Mouse (Mus musculus): ENCODE measurements around the gene Tlr4. TPM values are rescaled to one million over a fixed set of nuclear protein-coding genes. Genes with fewer than 3 reads are reported as not detected.

Gene Tlr4
- 1.1 and 1.2 TPM in 2 replicates for polyA plus RNA-seq (2014; fragmentation: Nextera tagmentation; extraction: Ambion mirVana)

GRCm38 (mm10) chr4:66827463-66828162 lies at the start of gene Tlr4:
Tlr4 (plus strand) TSS chr4:66827584.
- Histone ChIP-seq H3K4me1 (replicated peaks; ENCODE audit: control insufficient read depth, insufficient read depth, low read length) (no peaks in the 10 kb centered on the region), H3K9ac (no peak within 1 kb of the TSS), H3K27ac (no peak within 1 kb of the TSS), H3K9me3 (ENCODE audit: control insufficient read depth, low read length) (no peaks in the 10 kb centered on the region), H3K27me3 (ENCODE audit: control insufficient read depth, insufficient read depth, low read length) (no peaks in the 10 kb centered on the region), H3K36me3 (replicated peaks; ENCODE audit: control insufficient read depth, insufficient read depth) (no peaks in the 10 kb centered on the region), H3K4me3 (replicated peaks; ENCODE audit: low read length) (no peak within 1 kb of the TSS), H3K4me2 (replicated peaks) (no peak within 1 kb of the TSS; the same call in 1 of the 2 replicates)
- no peak for DNase-seq (ENCODE audit: low spot score)
- WGBS, result 79% methylated on average over 11 of the region's 11 CpGs
- ATAC-seq (ENCODE audit: low FRiP score), result no peak

GRCm38 (mm10) chr4:66794283-66794682 lies 33.1 kb upstream of the Tlr4 start:
- no peaks in the 10 kb centered on the region for H3K27me3 ChIP-seq (ENCODE audit: control insufficient read depth, insufficient read depth, low read length)
- ATAC-seq (ENCODE audit: low FRiP score), result no peak
- no peak overlapping the region for H3K4me2 ChIP-seq (replicated peaks)
- no peak overlapping the region for H3K4me3 ChIP-seq (replicated peaks; ENCODE audit: low read length)
- 91% methylated on average over 2 of the region's 2 CpGs for WGBS
- H3K9ac ChIP-seq, result no peak overlapping the region
- H3K9me3 ChIP-seq (ENCODE audit: control insufficient read depth, low read length), result no peaks in the 10 kb centered on the region
- no peaks in the 10 kb centered on the region for H3K36me3 ChIP-seq (replicated peaks; ENCODE audit: control insufficient read depth, insufficient read depth)
- H3K4me1 ChIP-seq (replicated peaks; ENCODE audit: control insufficient read depth, insufficient read depth, low read length), result no peaks in the 10 kb centered on the region
- no peak overlapping the region for H3K27ac ChIP-seq
- no peak for DNase-seq (ENCODE audit: low spot score)

GRCm38 (mm10) chr4:66796683-66797082 lies 30.7 kb upstream of the Tlr4 start:
- Histone ChIP-seq H3K27me3 (ENCODE audit: control insufficient read depth, insufficient read depth, low read length) (no peaks in the 10 kb centered on the region), H3K36me3 (replicated peaks; ENCODE audit: control insufficient read depth, insufficient read depth) (no peaks in the 10 kb centered on the region), H3K27ac (no peak overlapping the region), H3K9ac (no peak overlapping the region), H3K4me2 (replicated peaks) (no peak overlapping the region), H3K4me1 (replicated peaks; ENCODE audit: control insufficient read depth, insufficient read depth, low read length) (no peaks in the 10 kb centered on the region), H3K9me3 (ENCODE audit: control insufficient read depth, low read length) (no peaks in the 10 kb centered on the region), H3K4me3 (replicated peaks; ENCODE audit: low read length) (no peak overlapping the region)
- ATAC-seq (ENCODE audit: low FRiP score), result no peak
- no peak for DNase-seq (ENCODE audit: low spot score)
- WGBS, result 99% methylated on average over 2 of the region's 2 CpGs

DNA sequence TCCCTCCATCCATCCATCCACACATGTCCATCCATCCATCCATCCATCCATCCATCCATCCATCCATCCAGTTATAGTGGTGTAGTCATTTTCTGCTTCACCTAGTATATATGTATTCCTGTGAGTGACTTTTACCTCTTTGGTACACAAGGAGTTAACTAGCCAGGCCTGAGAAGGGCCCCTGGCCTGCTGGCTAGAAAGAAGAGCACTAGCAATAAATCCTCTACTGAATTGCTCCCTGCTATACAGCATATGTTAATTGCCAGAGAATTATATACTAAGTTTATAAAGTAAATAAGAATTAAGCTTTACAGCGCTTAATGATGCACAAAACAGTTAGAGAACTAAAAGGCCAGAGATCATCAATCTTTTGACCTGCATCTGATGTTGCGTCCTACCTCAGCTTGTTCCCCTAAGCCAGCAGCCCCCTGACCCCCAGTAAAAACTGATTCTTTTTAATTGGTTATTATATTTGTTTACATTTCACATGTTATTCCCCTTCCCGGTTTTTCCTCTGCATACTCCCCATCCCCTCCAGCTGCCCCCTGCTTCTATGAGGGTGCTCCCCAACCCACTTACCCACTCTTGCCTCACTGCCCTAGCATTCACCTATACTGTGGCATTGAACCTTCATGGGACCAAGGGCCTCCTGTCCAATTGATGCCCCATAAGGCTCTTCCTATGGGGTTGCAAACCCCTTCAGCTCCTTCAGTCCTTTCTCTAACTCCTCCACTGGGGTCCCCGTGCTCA lies 22.7 kb upstream of the Tlr4 start:
- WGBS, result 83% methylated on average over 4 of the region's 4 CpGs
- H3K4me2 ChIP-seq (replicated peaks), result no peak overlapping the region
- H3K4me3 ChIP-seq (replicated peaks; ENCODE audit: low read length), result no peak overlapping the region
- H3K27ac ChIP-seq, result no peak overlapping the region
- H3K27me3 ChIP-seq (ENCODE audit: control insufficient read depth, insufficient read depth, low read length), result no peaks in the 10 kb centered on the region
- ATAC-seq (ENCODE audit: low FRiP score) (no peak), DNase-seq (ENCODE audit: low spot score) (no peak)
- no peaks in the 10 kb centered on the region for H3K4me1 ChIP-seq (replicated peaks; ENCODE audit: control insufficient read depth, insufficient read depth, low read length)
- H3K36me3 ChIP-seq (replicated peaks; ENCODE audit: control insufficient read depth, insufficient read depth), result no peaks in the 10 kb centered on the region
- no peak overlapping the region for H3K9ac ChIP-seq
- no peaks in the 10 kb centered on the region for H3K9me3 ChIP-seq (ENCODE audit: control insufficient read depth, low read length)

DNA sequence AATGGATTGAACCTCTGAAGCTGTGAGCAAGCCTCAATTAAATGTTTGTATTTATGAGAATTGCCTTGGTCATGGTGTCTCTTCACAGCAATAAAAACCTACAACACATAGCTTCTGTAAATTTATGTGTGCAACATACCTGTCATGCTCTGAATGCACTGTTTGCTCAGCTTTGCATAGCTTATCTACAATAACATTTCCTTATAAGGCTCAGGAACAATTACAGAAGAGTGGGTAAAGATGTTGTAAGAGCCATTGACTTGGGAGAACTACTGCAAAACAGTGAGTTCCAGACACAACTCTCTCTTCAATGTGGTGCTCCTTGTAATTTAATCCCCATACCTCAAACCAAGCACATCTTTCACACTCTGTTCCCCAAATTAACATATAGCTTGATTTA lies 21.6 kb upstream of the Tlr4 start:
- Histone ChIP-seq H3K36me3 (replicated peaks; ENCODE audit: control insufficient read depth, insufficient read depth) (no peaks in the 10 kb centered on the region), H3K9ac (no peak overlapping the region), H3K27ac (no peak overlapping the region), H3K4me2 (replicated peaks) (no peak overlapping the region), H3K9me3 (ENCODE audit: control insufficient read depth, low read length) (no peaks in the 10 kb centered on the region), H3K27me3 (ENCODE audit: control insufficient read depth, insufficient read depth, low read length) (no peaks in the 10 kb centered on the region), H3K4me1 (replicated peaks; ENCODE audit: control insufficient read depth, insufficient read depth, low read length) (no peaks in the 10 kb centered on the region), H3K4me3 (replicated peaks; ENCODE audit: low read length) (no peak overlapping the region)
- DNase-seq (ENCODE audit: low spot score), result no peak
- no peak for ATAC-seq (ENCODE audit: low FRiP score)

DNA sequence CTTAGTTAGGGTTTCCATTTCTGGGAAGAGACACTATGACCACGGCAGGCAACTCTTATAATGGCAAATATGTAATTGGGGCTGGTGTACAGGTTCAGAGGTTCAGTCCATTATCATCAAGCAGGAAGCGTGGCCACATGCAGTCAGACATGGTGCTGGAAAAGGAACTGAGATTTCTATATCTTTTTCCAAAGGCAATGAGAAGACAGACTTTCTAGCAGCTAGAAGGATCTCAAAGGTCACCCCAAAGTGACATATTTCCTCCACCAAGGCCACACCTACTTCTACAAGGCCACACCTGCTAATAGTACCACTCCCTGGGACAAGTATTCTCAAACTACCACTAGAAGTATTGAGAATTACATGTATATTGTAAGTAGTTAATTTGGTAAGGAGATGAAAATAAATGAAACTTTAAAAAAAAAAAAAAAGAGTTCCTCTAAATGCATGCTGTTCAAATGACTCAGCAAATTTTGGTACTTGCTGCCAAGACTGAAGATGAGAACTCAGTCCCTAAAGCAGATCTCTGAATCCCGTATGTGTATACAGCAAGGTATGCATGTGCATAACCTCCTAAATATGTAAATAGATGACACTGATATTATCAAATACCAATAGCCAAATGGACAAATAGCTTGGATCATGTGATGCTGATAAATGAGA lies 10.9 kb upstream of the Tlr4 start:
- Histone ChIP-seq H3K9me3 (ENCODE audit: control insufficient read depth, low read length) (no peaks in the 10 kb centered on the region), H3K4me3 (replicated peaks; ENCODE audit: low read length) (no peak overlapping the region), H3K36me3 (replicated peaks; ENCODE audit: control insufficient read depth, insufficient read depth) (no peaks in the 10 kb centered on the region), H3K9ac (no peak overlapping the region), H3K27me3 (ENCODE audit: control insufficient read depth, insufficient read depth, low read length) (no peaks in the 10 kb centered on the region), H3K4me2 (replicated peaks) (no peak overlapping the region), H3K27ac (no peak overlapping the region), H3K4me1 (replicated peaks; ENCODE audit: control insufficient read depth, insufficient read depth, low read length) (no peaks in the 10 kb centered on the region)
- ATAC-seq (ENCODE audit: low FRiP score) (no peak), DNase-seq (ENCODE audit: low spot score) (no peak)
- 89% methylated on average over 3 of the region's 3 CpGs for WGBS

DNA sequence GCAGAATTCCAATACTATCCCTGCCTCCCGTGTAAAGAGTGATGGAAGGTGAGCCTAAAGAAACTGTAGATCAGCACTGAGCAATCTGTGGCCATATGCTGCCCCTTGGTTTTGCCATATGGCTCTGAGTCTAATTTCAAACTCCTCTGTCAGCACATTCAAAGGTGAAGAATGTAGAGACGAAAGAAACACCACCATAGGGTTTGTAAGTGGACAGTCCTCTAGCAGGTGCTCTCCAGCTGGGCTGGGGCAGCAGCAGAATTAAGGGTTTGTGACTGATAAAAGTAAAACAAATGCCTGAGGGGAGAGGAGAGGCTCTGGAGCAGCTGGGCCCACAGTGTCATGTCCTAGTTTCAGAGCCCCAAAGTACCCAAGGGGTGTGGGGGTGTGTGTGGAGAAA lies 6.2 kb upstream of the Tlr4 start:
- Histone ChIP-seq H3K4me2 (replicated peaks) (no peak overlapping the region), H3K9ac (no peak overlapping the region), H3K9me3 (ENCODE audit: control insufficient read depth, low read length) (no peaks in the 10 kb centered on the region), H3K27ac (no peak overlapping the region), H3K4me1 (replicated peaks; ENCODE audit: control insufficient read depth, insufficient read depth, low read length) (no peaks in the 10 kb centered on the region), H3K4me3 (replicated peaks; ENCODE audit: low read length) (no peak overlapping the region), H3K27me3 (ENCODE audit: control insufficient read depth, insufficient read depth, low read length) (no peaks in the 10 kb centered on the region), H3K36me3 (replicated peaks; ENCODE audit: control insufficient read depth, insufficient read depth) (no peaks in the 10 kb centered on the region)
- WGBS, result 53% methylated on average over 2 of the region's 2 CpGs
- no peak for DNase-seq (ENCODE audit: low spot score)
- no peak for ATAC-seq (ENCODE audit: low FRiP score)

GRCm38 (mm10) chr4:66821764-66822163 lies 5.6 kb upstream of the Tlr4 start:
- ATAC-seq (ENCODE audit: low FRiP score) (no peak), DNase-seq (ENCODE audit: low spot score) (no peak)
- Histone ChIP-seq H3K27me3 (ENCODE audit: control insufficient read depth, insufficient read depth, low read length) (no peaks in the 10 kb centered on the region), H3K4me1 (replicated peaks; ENCODE audit: control insufficient read depth, insufficient read depth, low read length) (no peaks in the 10 kb centered on the region), H3K9ac (no peak overlapping the region), H3K4me2 (replicated peaks) (no peak overlapping the region), H3K4me3 (replicated peaks; ENCODE audit: low read length) (no peak overlapping the region), H3K9me3 (ENCODE audit: control insufficient read depth, low read length) (no peaks in the 10 kb centered on the region), H3K36me3 (replicated peaks; ENCODE audit: control insufficient read depth, insufficient read depth) (no peaks in the 10 kb centered on the region), H3K27ac (no peak overlapping the region)
- 76% methylated on average over 3 of the region's 3 CpGs for whole genome bisulfite sequencing

- no peak overlapping the region for H3K9ac ChIP-seq
- ATAC-seq (ENCODE audit: low FRiP score) (no peak), DNase-seq (ENCODE audit: low spot score) (no peak)
- 80% methylated on average over 6 of the region's 6 CpGs for WGBS
- no peaks in the 10 kb centered on the region for H3K4me1 ChIP-seq (replicated peaks; ENCODE audit: control insufficient read depth, insufficient read depth, low read length)
- no peaks in the 10 kb centered on the region for H3K36me3 ChIP-seq (replicated peaks; ENCODE audit: control insufficient read depth, insufficient read depth)
- H3K4me3 ChIP-seq (replicated peaks; ENCODE audit: low read length), result no peak overlapping the region
- H3K4me2 ChIP-seq (replicated peaks), result no peak overlapping the region
- H3K27ac ChIP-seq, result no peak overlapping the region
- no peaks in the 10 kb centered on the region for H3K9me3 ChIP-seq (ENCODE audit: control insufficient read depth, low read length)
- H3K27me3 ChIP-seq (ENCODE audit: control insufficient read depth, insufficient read depth, low read length), result no peaks in the 10 kb centered on the region
Measured at GRCm38 (mm10) chr4:66828163-66828668, 832 bp downstream of the Tlr4 start.
